Mouse (Mus musculus) lung, embryonic 14.5 days (tissue): ENCODE measurements around the gene Zfp281. TPM values are rescaled to one million over a fixed set of nuclear protein-coding genes. Genes with fewer than 3 reads are reported as not detected.

Source experiments
- ATAC-seq: fragments of 200-750 bp; cut with Nextera tagmentation; 2 replicates; pipeline ENCODE4 v1.8.0; 2017; ENCODE audit warnings: mild to moderate bottlenecking, moderate TSS enrichment, moderate library complexity; ENCODE audit not compliant: insufficient read depth
- DNase-seq: peaks from one replicate; pipeline ENCODE4 v3.0.0-alpha.2; 2015
- H3K27ac ChIP-seq: fragments of 300-500 bp; sonication (generic); 2 replicates; pipeline ENCODE4 v1.5.1; 2014; ENCODE audit warnings: low read depth, mild to moderate bottlenecking, moderate library complexity
- H3K27me3 ChIP-seq: fragments of 300-500 bp; sonication (generic); 2 replicates; pipeline ENCODE4 v1.6.1; 2014; ENCODE audit warnings: low read length, control low read depth; ENCODE audit not compliant: insufficient read depth
- H3K36me3 ChIP-seq: fragments of 300-500 bp; sonication (generic); 2 replicates; pipeline ENCODE4 v1.6.1; 2014; ENCODE audit warnings: control low read depth; ENCODE audit not compliant: insufficient read depth
- H3K4me1 ChIP-seq: fragments of 300-500 bp; sonication (generic); 2 replicates; pipeline ENCODE4 v1.6.1; 2014; ENCODE audit warnings: antibody characterized with exemption, control low read depth; ENCODE audit not compliant: insufficient read depth
- H3K4me2 ChIP-seq: fragments of 300-500 bp; sonication (generic); 2 replicates; pipeline ENCODE4 v1.6.1; 2014; ENCODE audit warnings: mild to moderate bottlenecking
- H3K4me3 ChIP-seq: fragments of 300-500 bp; sonication (generic); 2 replicates; pipeline ENCODE4 v1.5.1; 2014; ENCODE audit warnings: low read depth, low read length
- H3K9ac ChIP-seq: fragments of 300-500 bp; sonication (generic); 2 replicates; pipeline ENCODE4 v1.6.1; 2014
- H3K9me3 ChIP-seq: fragments of 300-500 bp; sonication (generic); 2 replicates; pipeline ENCODE4 v1.6.1; 2016; ENCODE audit warnings: low read depth, low read length, control low read depth
- CTCF ChIP-seq: IDR thresholded peaks from 2 replicates; pipeline ENCODE4 v1.5.1; 2016; ENCODE audit warnings: antibody characterized with exemption, low read depth
- WGBS: fragments of 180-500 bp; shearing (Covaris S2); extraction: QIAGEN DNeasy Blood & Tissue Kit; methylation state at CpG from one replicate; pipeline ENCODE4 v1.1.7; 2014; 5-methylcytosine and 5-hydroxymethylcytosine counted together
- polyA plus RNA-seq: library from polyadenylated mRNA; unstranded; fragments of >200 nt; fragmentation: Nextera tagmentation; extraction: Ambion mirVana; gene quantifications from 2 replicates; pipeline ENCODE4 v1.2.1, GENCODE M21; 2014

The Zfp281 gene
- polyA plus RNA-seq, 1 experiment from 2014 or later, result 26.7 TPM

DNA sequence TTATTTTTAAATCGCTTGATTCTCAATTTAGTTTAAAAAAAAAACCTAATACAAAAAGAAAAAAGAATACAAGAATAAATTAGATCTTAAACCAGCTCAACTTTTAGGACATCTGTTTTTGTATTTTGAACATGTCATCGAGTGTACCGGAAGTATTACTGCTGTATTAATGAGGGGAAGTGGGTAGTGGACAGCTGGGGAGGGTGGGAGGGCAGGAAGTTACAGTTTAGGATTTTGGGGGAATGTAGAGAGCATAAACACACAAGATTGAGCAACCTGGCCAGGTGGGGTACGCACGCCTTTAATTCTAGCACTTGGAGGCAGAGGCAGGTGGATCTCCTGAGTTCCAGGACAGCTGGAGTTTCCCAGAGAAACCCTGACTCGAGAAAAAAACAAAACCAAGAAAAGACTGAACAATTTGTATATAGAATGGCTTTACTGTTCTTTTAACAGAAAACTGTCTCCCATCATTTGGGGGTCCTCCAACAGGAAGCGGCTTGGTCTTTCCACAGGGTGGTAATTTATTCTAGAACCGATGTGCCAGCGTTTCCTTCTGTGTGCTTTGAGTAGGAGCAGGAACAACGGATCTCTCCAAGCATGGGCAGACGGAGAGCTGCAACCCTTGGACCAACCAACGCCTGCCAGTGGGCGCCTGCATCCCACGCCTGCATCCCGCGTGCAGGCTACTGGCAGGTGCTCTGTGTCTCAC is 51.2 kb downstream of the Zfp281 start:
- 77% methylated on average over 16 of the region's 16 CpGs for WGBS
- H3K4me1 ChIP-seq, result no peaks in the 10 kb centered on the region
- H3K27me3 ChIP-seq, result no peaks in the 10 kb centered on the region
- H3K9ac ChIP-seq, result no peak overlapping the region
- H3K9me3 ChIP-seq, result no peaks in the 10 kb centered on the region
- no peak overlapping the region for H3K4me3 ChIP-seq
- no peaks in the 10 kb centered on the region for H3K36me3 ChIP-seq
- H3K27ac ChIP-seq, result no peak overlapping the region
- ATAC-seq (no peak), DNase-seq (no peak)
- H3K4me2 ChIP-seq, result no peak overlapping the region
- no peak for TF ChIP-seq CTCF

GRCm38 (mm10) chr1:136676445-136676755 is 51.7 kb downstream of the Zfp281 start:
- no peak overlapping the region for H3K4me2 ChIP-seq
- no peaks in the 10 kb centered on the region for H3K4me1 ChIP-seq
- no peaks in the 10 kb centered on the region for H3K27me3 ChIP-seq
- H3K9ac ChIP-seq, result no peak overlapping the region
- TF ChIP-seq CTCF, result no peak
- H3K4me3 ChIP-seq, result no peak overlapping the region
- H3K27ac ChIP-seq, result no peak overlapping the region
- no peak for DNase-seq
- no peaks in the 10 kb centered on the region for H3K9me3 ChIP-seq
- 62% methylated on average over 6 of the region's 6 CpGs for WGBS
- H3K36me3 ChIP-seq, result no peaks in the 10 kb centered on the region
- no peak for ATAC-seq

- Histone ChIP-seq H3K4me2 (no peak overlapping the region), H3K9ac (no peak overlapping the region), H3K9me3 (no peaks in the 10 kb centered on the region), H3K27ac (no peak overlapping the region), H3K4me3 (no peak overlapping the region), H3K36me3 (no peaks in the 10 kb centered on the region), H3K4me1 (no peaks in the 10 kb centered on the region), H3K27me3 (no peaks in the 10 kb centered on the region)
- no peak for TF ChIP-seq CTCF
- DNase-seq, result no peak
- WGBS, result 79% methylated on average over 3 of the region's 3 CpGs
- ATAC-seq, result no peak
Measured at GRCm38 (mm10) chr1:136677847-136678325, 53.2 kb downstream of the Zfp281 start.

DNA sequence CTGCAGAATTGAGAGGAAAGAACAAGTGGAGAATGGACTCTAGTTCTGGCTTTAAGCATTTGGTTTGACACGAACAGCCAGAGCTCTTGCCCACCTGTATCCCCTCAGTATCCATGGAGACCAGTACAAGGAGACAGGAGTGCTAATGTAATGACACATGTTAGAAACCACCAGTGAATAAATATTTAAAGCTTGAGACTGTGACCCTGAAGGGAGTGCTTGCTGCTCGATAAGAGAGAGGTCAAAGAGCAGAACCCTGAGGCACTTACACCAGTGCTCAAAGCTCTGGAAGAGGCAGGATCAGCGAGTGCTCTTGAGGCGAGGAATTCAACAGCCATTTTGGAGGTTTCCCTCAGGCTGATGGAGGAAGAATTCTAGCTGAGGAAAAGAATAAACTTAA is 54.1 kb downstream of the Zfp281 start:
- ATAC-seq, result no peak
- TF ChIP-seq CTCF, result no peak
- no peak for DNase-seq
- H3K4me1 ChIP-seq, result peaks cover 3% of the 10 kb centered on the region; the same call in 1 of the 2 replicates
- H3K4me2 ChIP-seq, result no peak overlapping the region
- H3K9me3 ChIP-seq, result no peaks in the 10 kb centered on the region
- 17% methylated on average over 4 of the region's 4 CpGs for WGBS
- H3K36me3 ChIP-seq, result no peaks in the 10 kb centered on the region
- no peak overlapping the region for H3K4me3 ChIP-seq
- no peak overlapping the region for H3K27ac ChIP-seq
- no peaks in the 10 kb centered on the region for H3K27me3 ChIP-seq
- no peak overlapping the region for H3K9ac ChIP-seq

Other genes starting within 250 kb of the Zfp281 start
- 16.4 and 17.8 TPM in 2 replicates for gene Ddx59, start 209.6 kb upstream of the Zfp281 start, polyA plus RNA-seq
- gene Kif14, start 158.6 kb upstream of the Zfp281 start, polyA plus RNA-seq, result 8.9 and 11.3 TPM in 2 replicates